Mouse (Mus musculus) G1E (cell line): ENCODE results near the gene Zfp654.

Source experiments
- CTCF ChIP-seq: IDR thresholded peaks from 2 replicates; pipeline ENCODE4 v1.5.1; 2012; ENCODE audit warnings: low read depth, low read length, inconsistent platforms, mixed read lengths
- GATA1 ChIP-seq: IDR thresholded peaks from 2 replicates; pipeline ENCODE4 v1.6.1; 2012; ENCODE audit warnings: borderline replicate concordance, low read length, inconsistent platforms, mixed read lengths
- GATA2 ChIP-seq: IDR thresholded peaks from 2 replicates; pipeline ENCODE4 v1.6.1; 2012; ENCODE audit warnings: low read depth, low read length, inconsistent platforms, borderline replicate concordance
- POLR2AphosphoS5 ChIP-seq: IDR thresholded peaks from 2 replicates; pipeline ENCODE4 v1.6.1; 2012; ENCODE audit warnings: low read depth, low read length, inconsistent platforms; ENCODE audit not compliant: insufficient replicate concordance
- TAL1 ChIP-seq: conservative IDR thresholded peaks from 2 replicates; pipeline ENCODE4 v1.6.1; 2012; ENCODE audit warnings: low read depth, low read length, inconsistent platforms, mixed read lengths

DNA sequence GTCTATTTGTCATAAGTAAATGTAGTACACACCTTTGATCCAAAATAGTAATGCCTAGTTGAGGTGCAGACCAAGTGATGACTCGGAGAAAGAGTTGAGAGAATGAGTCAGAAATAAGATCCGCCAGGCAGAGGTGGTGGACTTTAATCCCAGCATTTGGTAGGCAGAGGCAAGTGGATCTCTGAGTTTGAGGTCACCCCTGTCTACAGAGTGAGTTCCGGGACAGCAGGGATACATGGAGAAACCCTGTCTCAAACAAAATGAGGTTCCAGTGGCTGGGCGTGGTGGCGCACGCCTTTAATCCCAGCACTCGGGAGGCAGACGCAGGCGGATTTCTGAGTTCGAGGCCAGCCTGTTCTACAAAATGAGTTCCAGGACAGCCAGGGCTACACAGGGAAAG lies 23.9 kb upstream of the Zfp654 start:
- TF ChIP-seq CTCF: no peak
- no peak for TF ChIP-seq TAL1
- TF ChIP-seq POLR2AphosphoS5: no peak
- no peak for TF ChIP-seq GATA1
- TF ChIP-seq GATA2: no peak
